Mouse (Mus musculus) neutrophil, adult 5-6 weeks (primary cell): ENCODE data around the gene Klrc3. TPM values are rescaled to one million over a fixed set of nuclear protein-coding genes. Genes with fewer than 3 reads are reported as not detected.
"Not testable (repeated sequence)": the region's sequence is repeated elsewhere in the genome, so short reads cannot be mapped to it uniquely, and the experiment has no call there.

ENCODE experiments used
- ATAC-seq: fragments of 151-379, 151-347 bp; 2 replicates; pipeline ENCODE4 v1.8.0; 2017; ENCODE audit warnings: mild to moderate bottlenecking, moderate TSS enrichment; ENCODE audit not compliant: insufficient number of reproducible peaks, poor library complexity, low FRiP score, severe bottlenecking; ENCODE audit errors: extremely low read depth
- total RNA-seq: library from RNA; stranded (forward); fragments of 200-1000 nt; gene quantifications from 2 replicates; pipeline ENCODE4 v1.2.3, GENCODE M21; 2017

Gene Klrc3
- not detected in 2 replicates for total RNA-seq

- ATAC-seq, result not testable (repeated sequence)
These were observed at the start of gene Klrc3 for GRCm38 (mm10) chr6:129643237-129643636. Klrc3 (minus strand) TSS chr6:129643337.

DNA sequence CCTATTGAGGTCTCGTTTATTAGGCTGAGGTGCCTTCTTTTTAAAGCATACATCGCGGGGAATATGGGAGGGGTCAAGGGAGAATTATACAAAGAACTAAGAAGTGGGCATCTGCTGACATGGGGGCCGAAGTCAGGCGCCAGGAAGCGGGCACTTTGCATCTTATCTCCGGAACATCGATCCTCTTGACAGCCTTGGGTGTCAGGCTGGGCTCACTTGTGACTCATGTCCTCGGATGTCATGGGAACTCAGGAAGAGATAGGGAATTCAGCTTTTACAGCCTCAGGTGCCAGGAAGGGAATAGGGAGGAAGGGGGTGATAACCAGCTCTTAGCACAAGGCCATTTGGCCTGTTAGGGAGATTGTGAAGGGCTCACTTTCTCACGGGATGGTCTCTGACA is 48.3 kb upstream of the Klrc3 start:
- ATAC-seq, result not testable (repeated sequence)

DNA sequence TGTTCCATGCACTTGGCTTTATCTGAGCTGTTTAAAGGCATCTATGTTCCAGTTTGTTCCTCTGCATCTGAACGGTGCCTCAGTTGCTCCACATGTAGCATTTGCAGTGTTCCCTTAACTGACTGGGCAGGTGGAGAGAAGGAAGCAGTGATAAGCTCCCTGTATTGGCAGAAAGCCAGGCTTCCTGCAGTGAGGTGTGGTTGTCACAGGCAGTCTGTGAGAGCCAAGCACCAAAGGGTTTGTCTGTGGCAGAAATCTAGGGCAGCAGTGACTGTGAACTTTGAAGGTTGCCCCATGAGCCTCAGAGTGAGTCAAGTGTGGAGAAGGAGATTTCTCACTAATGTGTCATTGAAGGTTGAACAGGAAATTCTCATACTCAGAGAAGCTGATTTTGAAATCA is 37.2 kb upstream of the Klrc3 start:
- ATAC-seq, result 0 out of 2 replicates have a peak, but pooled peaks have one; percentile 30

GRCm38 (mm10) chr6:129678873-129679272 is 35.7 kb upstream of the Klrc3 start, which contains the start of gene Klrc1:
Klrc1 (minus strand) TSS chr6:129678973.
- no peak for ATAC-seq

DNA sequence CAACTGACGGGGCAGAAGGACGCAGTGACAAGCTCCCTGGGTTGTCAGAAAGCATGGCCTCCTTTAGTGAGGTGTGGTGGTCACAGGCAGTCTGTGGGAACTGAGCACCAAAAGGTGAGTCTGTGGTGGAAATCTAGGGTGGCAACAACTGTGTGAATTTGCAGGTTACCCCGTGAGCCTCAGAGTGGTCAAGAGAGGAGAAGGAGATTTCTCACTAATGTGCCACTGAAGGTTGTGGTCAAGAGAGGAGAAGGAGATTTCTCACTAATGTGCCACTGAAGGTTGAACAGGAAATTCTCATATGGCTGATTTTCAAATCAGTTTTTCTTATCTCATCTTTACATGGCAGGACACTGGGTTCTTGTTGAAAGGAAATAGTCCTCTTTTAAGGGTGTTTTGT is 18.2 kb upstream of the Klrc3 start:
- not testable (repeated sequence) for ATAC-seq

- ATAC-seq, result not testable (repeated sequence)
These were observed 17.5 kb upstream of the Klrc3 start, which contains the start of gene Klrc2 for GRCm38 (mm10) chr6:129660589-129660988. Klrc2 (minus strand) TSS chr6:129660689.

DNA sequence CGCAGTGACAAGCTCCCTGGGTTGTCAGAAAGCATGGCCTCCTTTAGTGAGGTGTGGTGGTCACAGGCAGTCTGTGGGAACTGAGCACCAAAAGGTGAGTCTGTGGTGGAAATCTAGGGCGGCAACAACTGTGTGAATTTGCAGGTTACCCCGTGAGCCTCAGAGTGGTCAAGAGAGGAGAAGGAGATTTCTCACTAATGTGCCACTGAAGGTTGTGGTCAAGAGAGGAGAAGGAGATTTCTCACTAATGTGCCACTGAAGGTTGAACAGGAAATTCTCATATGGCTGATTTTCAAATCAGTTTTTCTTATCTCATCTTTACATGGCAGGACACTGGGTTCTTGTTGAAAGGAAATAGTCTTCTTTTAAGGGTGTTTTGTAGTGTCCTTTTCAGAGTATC is 917 bp upstream of the Klrc3 start:
- not testable (repeated sequence) for ATAC-seq

GRCm38 (mm10) chr6:129631046-129631445 is 12.1 kb downstream of the Klrc3 start:
- not testable (repeated sequence) for ATAC-seq

GRCm38 (mm10) chr6:129623735-129624134 is 19.4 kb downstream of the Klrc3 start, which contains the start of gene Klrk1:
Klrk1 (minus strand) TSS chr6:129623864.
- ATAC-seq, result no peak

- peak; percentile 55; the same call in 1 of the 2 replicates for ATAC-seq
These were observed 34.8 kb downstream of the Klrc3 start for GRCm38 (mm10) chr6:129608372-129608771.

- ATAC-seq, result peak; percentile 74
These were observed 51.6 kb downstream of the Klrc3 start, which contains the start of gene Klrd1 for GRCm38 (mm10) chr6:129591508-129591907. Klrd1 (plus strand) TSS chr6:129591782.

Other genes with a start within 250 kb of the Klrc3 start
- 32.7 and 39.8 TPM in 2 replicates for gene Clec1b, start 246.0 kb downstream of the Klrc3 start, total RNA-seq
- 4.3 and 5.4 TPM in 2 replicates for gene Clec9a, start 234.5 kb downstream of the Klrc3 start, total RNA-seq
- 3.6 and 4.3 TPM in 2 replicates for gene Clec1a, start 191.3 kb downstream of the Klrc3 start, total RNA-seq
- 0.49 and 2.2 TPM in 2 replicates for gene Olr1, start 136.2 kb downstream of the Klrc3 start, total RNA-seq
- 1.5 TPM in 1 of 2 replicates, not detected in the other for gene Tmem52b, start 130.8 kb downstream of the Klrc3 start, total RNA-seq
- gene Gabarapl1, start 110.2 kb downstream of the Klrc3 start, total RNA-seq, result 9.6 and 10.1 TPM in 2 replicates
- 3.6 and 3.7 TPM in 2 replicates for gene Klre1, start 65.4 kb downstream of the Klrc3 start, total RNA-seq
- gene Klrd1, start 51.6 kb downstream of the Klrc3 start, total RNA-seq, result 25.5 and 29.5 TPM in 2 replicates
- 7.0 and 9.3 TPM in 2 replicates for gene Klrk1, start 19.5 kb downstream of the Klrc3 start, total RNA-seq
- gene Klrc2, start 17.4 kb upstream of the Klrc3 start, total RNA-seq, result 2.1 and 3.3 TPM in 2 replicates
- 1.2 and 2.8 TPM in 2 replicates for gene Klrc1, start 35.6 kb upstream of the Klrc3 start, total RNA-seq
- gene Klri1, start 73.8 kb upstream of the Klrc3 start, total RNA-seq, result not detected in 2 replicates
- 1.2 and 1.6 TPM in 2 replicates for gene Klri2, start 97.1 kb upstream of the Klrc3 start, total RNA-seq
- not detected in 2 replicates for gene Gm156, start 140.9 kb upstream of the Klrc3 start, total RNA-seq
- gene Gm17631, start 219.3 kb upstream of the Klrc3 start, total RNA-seq, result not detected in 2 replicates
- 43.4 and 44.9 TPM in 2 replicates for gene Klra17, start 233.3 kb upstream of the Klrc3 start, total RNA-seq